Mouse (Mus musculus) liver, embryonic 14.5 days (tissue): Measurements from ENCODE around the gene Recql. TPM values are rescaled to one million over a fixed set of nuclear protein-coding genes. Genes with fewer than 3 reads are reported as not detected.
A peak's percentile ranks its signal among the peaks of the same experiment; 100 is the strongest.

Source experiments
- ATAC-seq: fragments of 200-750 bp; cut with Nextera tagmentation; 2 replicates; pipeline ENCODE4 v1.8.0; 2017; ENCODE audit warnings: moderate number of reproducible peaks, mild to moderate bottlenecking, moderate library complexity; ENCODE audit not compliant: insufficient read depth
- DNase-seq, 3 experiments: peaks; one replicate each; pipeline ENCODE4 v3.0.0-alpha.2; 2012 to 2013; ENCODE audit warnings: low read depth in 3 of 3, low spot score in 3 of 3
- H3K27ac ChIP-seq: fragments of 300-500 bp; sonication (generic); 2 replicates; pipeline ENCODE4 v1.5.1; 2014; ENCODE audit warnings: moderate library complexity, mild to moderate bottlenecking, control low read depth, inconsistent platforms
- H3K27me3 ChIP-seq: fragments of 300-500 bp; sonication (generic); 2 replicates; pipeline ENCODE4 v1.6.1; 2014; ENCODE audit warnings: mild to moderate bottlenecking, low read length, moderate library complexity; ENCODE audit not compliant: control insufficient read depth, insufficient read depth
- H3K36me3 ChIP-seq: fragments of 300-500 bp; sonication (generic); replicated peaks from 2 replicates; pipeline ENCODE4 v1.6.1; 2014; ENCODE audit warnings: low read depth; ENCODE audit not compliant: control insufficient read depth, insufficient read depth
- H3K4me1 ChIP-seq, 2 experiments: fragments of 200-500 bp in 1 of 2; fragments of 300-500 bp in 1 of 2; sonication (generic) in 1 of 2; replicated peaks; 2 replicates each; pipeline ENCODE4 v1.6.1; 2012 to 2014; ENCODE audit warnings: antibody characterized with exemption in 1 of 2, inconsistent platforms in 1 of 2, low read length in 1 of 2; ENCODE audit not compliant: control insufficient read depth in 2 of 2, insufficient read depth in 2 of 2
- H3K4me2 ChIP-seq: fragments of 300-500 bp; sonication (generic); 2 replicates; pipeline ENCODE4 v1.6.1; 2014; ENCODE audit warnings: low read depth, mild to moderate bottlenecking, control low read depth, moderate library complexity
- H3K4me3 ChIP-seq, 2 experiments: fragments of 200-500 bp in 1 of 2; fragments of 300-500 bp in 1 of 2; sonication (generic) in 1 of 2; 2 replicates each; pipeline ENCODE4 v1.5.1; 2012 to 2014; ENCODE audit warnings: low read depth in 2 of 2, low read length in 2 of 2, mild to moderate bottlenecking in 2 of 2, control low read depth in 1 of 2, inconsistent platforms in 1 of 2, moderate library complexity in 1 of 2; ENCODE audit not compliant: insufficient read depth in 1 of 2
- H3K9ac ChIP-seq: fragments of 300-500 bp; sonication (generic); replicated peaks from 2 replicates; pipeline ENCODE4 v1.6.1; 2014; ENCODE audit warnings: mild to moderate bottlenecking, control low read depth, moderate library complexity
- H3K9me3 ChIP-seq: fragments of 300-500 bp; sonication (generic); 2 replicates; pipeline ENCODE4 v1.6.1; 2016; ENCODE audit warnings: low read length, mixed read lengths; ENCODE audit not compliant: control insufficient read depth
- CTCF ChIP-seq: IDR thresholded peaks from 2 replicates; pipeline ENCODE4 v1.5.1; 2016; ENCODE audit warnings: antibody characterized with exemption, low read depth, control low read depth
- EP300 ChIP-seq: IDR thresholded peaks from 2 replicates; pipeline ENCODE4 v1.6.1; 2016; ENCODE audit warnings: antibody characterized with exemption, low read depth
- WGBS: fragments of 180-500 bp; shearing (Covaris S2); extraction: QIAGEN DNeasy Blood & Tissue Kit; methylation state at CpG from one replicate; pipeline ENCODE4 v1.1.7; 2014; ENCODE audit not compliant: insufficient replicate concordance; 5-methylcytosine and 5-hydroxymethylcytosine counted together
- polyA plus RNA-seq, 2 experiments: library from polyadenylated mRNA; depleted of rRNA in 1 of 2; stranded (reverse) in 1 of 2; unstranded in 1 of 2; fragments of >200 nt; fragmentation: Nextera tagmentation in 1 of 2; extraction: Ambion mirVana in 1 of 2; gene quantifications; 2 replicates each; pipeline versions ENCODE4 v1.2.1 to v1.2.3; 2012 to 2014

Gene Recql
- polyA plus RNA-seq (2012; rRNA removed), result 7.1 and 10.1 TPM in 2 replicates
- polyA plus RNA-seq (2014; fragmentation: Nextera tagmentation; extraction: Ambion mirVana), result 14.2 and 17.0 TPM in 2 replicates

- Histone ChIP-seq H3K4me1 (peaks cover 4 to 17% of the 10 kb centered on the region in 2 experiments), H3K9me3 (no peaks in the 10 kb centered on the region), H3K9ac (peak within 1 kb of the TSS; percentile 87), H3K4me2 (peak within 1 kb of the TSS; percentile 85), H3K27me3 (no peaks in the 10 kb centered on the region), H3K4me3 (peak within 1 kb of the TSS; percentile 83 to 92), H3K27ac (peak within 1 kb of the TSS; percentile 75), H3K36me3 (no peaks in the 10 kb centered on the region; the same call in 1 of the 2 replicates)
- ATAC-seq, result peak; percentile 98
- WGBS, result under 1% methylated on average over 81 of the region's 87 CpGs
- DNase-seq, result peak; percentile 92 to 93 (median 92)
- peak; percentile 51; the same call in 1 of the 2 replicates for TF ChIP-seq EP300
- no peak for TF ChIP-seq CTCF
These were observed at the start of gene Recql, which contains the start of gene Golt1b for GRCm38 (mm10) chr6:142387011-142387754. Gene Recql (minus strand): TSS chr6:142387087. Gene Golt1b (plus strand): TSS chr6:142387221.

GRCm38 (mm10) chr6:142429072-142429471 is 42.2 kb upstream of the Recql start:
- no peaks in the 10 kb centered on the region for H3K27me3 ChIP-seq
- DNase-seq (no peak), ATAC-seq (no peak)
- H3K9me3 ChIP-seq, result no peaks in the 10 kb centered on the region
- H3K4me1 ChIP-seq, result no peaks in the 10 kb centered on the region
- H3K36me3 ChIP-seq, result no peaks in the 10 kb centered on the region
- TF ChIP-seq CTCF, result no peak
- H3K27ac ChIP-seq, result no peak overlapping the region
- no peak overlapping the region for H3K9ac ChIP-seq
- no peak overlapping the region for H3K4me3 ChIP-seq
- no peak overlapping the region for H3K4me2 ChIP-seq

- no peaks in the 10 kb centered on the region for H3K9me3 ChIP-seq
- no peak for TF ChIP-seq CTCF
- no peak for TF ChIP-seq EP300
- no peak for DNase-seq
- H3K4me2 ChIP-seq, result no peak overlapping the region
- ATAC-seq, result no peak
- no peak overlapping the region for H3K27ac ChIP-seq
- WGBS, result 50% methylated on average over 7 of the region's 7 CpGs
- H3K27me3 ChIP-seq, result no peaks in the 10 kb centered on the region
- H3K4me3 ChIP-seq, result no peak overlapping the region
- H3K4me1 ChIP-seq, result no peaks in the 10 kb centered on the region
- no peak overlapping the region for H3K9ac ChIP-seq
- no peaks in the 10 kb centered on the region for H3K36me3 ChIP-seq
These were observed 38.1 kb upstream of the Recql start for GRCm38 (mm10) chr6:142424976-142425375.

- Histone ChIP-seq H3K4me3 (no peak overlapping the region), H3K4me2 (no peak overlapping the region)
- WGBS, result 1% methylated on average over 24 of the region's 24 CpGs
These were observed 27.7 kb upstream of the Recql start for GRCm38 (mm10) chr6:142414597-142414996.

GRCm38 (mm10) chr6:142413845-142414244 is 27.0 kb upstream of the Recql start:
- peaks cover 28% of the 10 kb centered on the region for H3K27me3 ChIP-seq
- H3K9me3 ChIP-seq, result no peaks in the 10 kb centered on the region
- no peak overlapping the region for H3K4me2 ChIP-seq
- H3K27ac ChIP-seq, result no peak overlapping the region
- no peak for ATAC-seq
- no peak overlapping the region for H3K9ac ChIP-seq
- 15% methylated on average over 12 of the region's 12 CpGs for WGBS
- H3K4me3 ChIP-seq, result no peak overlapping the region
- H3K4me1 ChIP-seq, result no peaks in the 10 kb centered on the region
- no peaks in the 10 kb centered on the region for H3K36me3 ChIP-seq
- no peak for DNase-seq
- no peak for TF ChIP-seq EP300
- no peak for TF ChIP-seq CTCF

More at GRCm38 (mm10) chr6:142414597-142414996, 27.7 kb upstream of the Recql start:
- Histone ChIP-seq H3K4me1 (no peaks in the 10 kb centered on the region), H3K27me3 (peaks cover 28% of the 10 kb centered on the region), H3K36me3 (no peaks in the 10 kb centered on the region), H3K27ac (no peak overlapping the region), H3K9ac (no peak overlapping the region), H3K9me3 (no peaks in the 10 kb centered on the region)
- no peak for ATAC-seq
- TF ChIP-seq EP300 (no peak), CTCF (no peak)
- no peak for DNase-seq
